Mouse (Mus musculus): ENCODE data around the gene Med9.

Med9 gene

DNA sequence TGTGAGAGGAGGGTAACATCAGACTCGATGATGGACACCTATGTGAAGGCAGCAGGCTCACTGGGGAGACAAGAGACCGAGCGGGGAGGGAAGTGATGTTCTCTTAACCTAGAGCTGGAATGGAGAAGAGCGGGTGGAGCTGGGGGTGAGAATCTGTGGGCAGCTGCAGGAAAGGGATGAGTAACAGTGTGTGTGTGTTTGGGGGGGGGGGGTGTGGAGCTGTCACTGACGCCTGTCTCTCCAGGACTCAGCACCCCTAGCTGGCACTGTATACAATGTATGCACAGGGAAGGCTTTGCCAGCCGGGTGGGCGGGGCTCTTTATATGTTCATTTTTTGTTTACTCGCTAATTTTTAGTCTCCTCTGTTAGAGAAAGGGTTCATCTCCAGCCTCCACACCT is 55.8 kb downstream of the Med9 start:
- DNase-seq: no peak

GRCm38 (mm10) chr11:60004716-60005115 is 56.7 kb downstream of the Med9 start:
- no peak for DNase-seq

- no peak for DNase-seq
These were observed 57.9 kb downstream of the Med9 start for GRCm38 (mm10) chr11:60005866-60006265.

DNA sequence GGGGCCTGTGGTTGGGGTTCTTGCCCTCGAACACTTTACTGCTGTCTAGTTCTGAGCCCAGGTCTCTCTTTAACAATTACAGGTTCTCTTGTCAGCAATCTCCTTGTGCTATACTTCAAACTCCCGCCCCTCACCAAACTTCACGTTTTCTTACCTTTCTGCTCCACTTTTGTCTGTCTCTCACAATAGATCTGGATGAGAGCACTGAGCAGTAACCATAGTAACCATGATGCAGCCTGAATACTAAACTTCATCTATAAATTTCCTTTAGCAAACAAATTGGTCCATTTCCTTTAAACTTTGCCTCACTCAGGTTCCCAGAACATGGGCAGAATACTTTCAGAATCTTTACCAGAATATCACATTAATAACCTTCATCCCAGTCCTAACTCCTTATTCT is 61.4 kb downstream of the Med9 start:
- no peak for DNase-seq

GRCm38 (mm10) chr11:60011516-60011915 is 63.5 kb downstream of the Med9 start:
- DNase-seq: no peak

All from cerebellum, adult 11 months (tissue).